Mouse (Mus musculus): ENCODE results near the gene Prodh2. TPM values are rescaled to one million over a fixed set of nuclear protein-coding genes. Genes with fewer than 3 reads are reported as not detected.

Prodh2 gene
- not detected in 2 replicates for polyA plus RNA-seq (2016; fragmentation: Nextera tagmentation; extraction: Ambion mirVana)

GRCm38 (mm10) chr7:30493401-30493931, at the start of gene Prodh2:
Prodh2 (plus strand) TSS chr7:30493622.
- H3K4me2 ChIP-seq (replicated peaks) = no peak within 1 kb of the TSS
- no peaks in the 10 kb centered on the region for H3K9me3 ChIP-seq
- H3K36me3 ChIP-seq = no peaks in the 10 kb centered on the region
- no peak within 1 kb of the TSS for H3K9ac ChIP-seq
- no peak for ATAC-seq (ENCODE audit: low FRiP score, low read depth)
- 40% methylated on average over 11 of the region's 11 CpGs for WGBS
- H3K27ac ChIP-seq = no peak within 1 kb of the TSS
- H3K4me1 ChIP-seq = no peaks in the 10 kb centered on the region
- H3K27me3 ChIP-seq (replicated peaks) = no peaks in the 10 kb centered on the region
- H3K4me3 ChIP-seq = no peak within 1 kb of the TSS

GRCm38 (mm10) chr7:30443696-30444095, 49.7 kb upstream of the Prodh2 start:
- peaks cover 24% of the 10 kb centered on the region for H3K4me1 ChIP-seq
- no peak for ATAC-seq (ENCODE audit: low FRiP score, low read depth)
- peak overlapping the region; percentile 84 for H3K4me2 ChIP-seq (replicated peaks)
- WGBS = 16% methylated on average over 9 of the region's 9 CpGs
- 0 out of 2 replicates have a peak, but pooled peaks cover 4% of the 10 kb centered on the region for H3K27me3 ChIP-seq (replicated peaks)
- H3K9ac ChIP-seq = no peak overlapping the region
- H3K9me3 ChIP-seq = no peaks in the 10 kb centered on the region
- H3K36me3 ChIP-seq = peaks cover 36% of the 10 kb centered on the region
- H3K27ac ChIP-seq = no peak overlapping the region
- peak overlapping the region; percentile 85 for H3K4me3 ChIP-seq

GRCm38 (mm10) chr7:30444154-30444970, 49.1 kb upstream of the Prodh2 start:
- peak; percentile 58 for ATAC-seq (ENCODE audit: low FRiP score, low read depth)
- peaks cover 24% of the 10 kb centered on the region for H3K4me1 ChIP-seq
- WGBS = under 1% methylated on average over 38 of the region's 38 CpGs
- peaks cover 30% of the 10 kb centered on the region for H3K36me3 ChIP-seq
- H3K27ac ChIP-seq = peak overlapping the region; percentile 87
- H3K27me3 ChIP-seq (replicated peaks) = 0 out of 2 replicates have a peak, but pooled peaks cover 4% of the 10 kb centered on the region
- no peaks in the 10 kb centered on the region for H3K9me3 ChIP-seq
- H3K4me2 ChIP-seq (replicated peaks) = peak overlapping the region; percentile 84
- peak overlapping the region; percentile 85 for H3K4me3 ChIP-seq
- H3K9ac ChIP-seq = peak overlapping the region; percentile 96

GRCm38 (mm10) chr7:30444971-30445751, 48.3 kb upstream of the Prodh2 start, which contains the start of gene Aplp1:
Aplp1 (minus strand) TSS chr7:30445535.
- under 1% methylated on average over 72 of the region's 72 CpGs for WGBS
- peak within 1 kb of the TSS; percentile 87 for H3K27ac ChIP-seq
- H3K36me3 ChIP-seq = peaks cover 22% of the 10 kb centered on the region
- H3K9me3 ChIP-seq = no peaks in the 10 kb centered on the region
- peak within 1 kb of the TSS; percentile 85 for H3K4me3 ChIP-seq
- H3K4me1 ChIP-seq = peaks cover 24% of the 10 kb centered on the region
- ATAC-seq (ENCODE audit: low FRiP score, low read depth) = peak; percentile 84
- 0 out of 2 replicates have a peak, but pooled peaks cover 4% of the 10 kb centered on the region for H3K27me3 ChIP-seq (replicated peaks)
- H3K9ac ChIP-seq = peak within 1 kb of the TSS; percentile 96
- peak within 1 kb of the TSS; percentile 84 for H3K4me2 ChIP-seq (replicated peaks)

- 83% methylated on average over 7 of the region's 7 CpGs for WGBS
- Histone ChIP-seq H3K4me1 (peaks cover 16% of the 10 kb centered on the region; the same call in 1 of the 2 replicates), H3K9me3 (no peaks in the 10 kb centered on the region), H3K9ac (no peak overlapping the region), H3K27me3 (replicated peaks) (peaks cover 27% of the 10 kb centered on the region), H3K4me2 (replicated peaks) (no peak overlapping the region), H3K4me3 (no peak overlapping the region), H3K36me3 (no peaks in the 10 kb centered on the region), H3K27ac (no peak overlapping the region)
- ATAC-seq (ENCODE audit: low FRiP score, low read depth) = no peak
Observed at GRCm38 (mm10) chr7:30450241-30450640, 43.2 kb upstream of the Prodh2 start.

- peaks cover 32% of the 10 kb centered on the region for H3K4me1 ChIP-seq
- WGBS = 16% methylated on average over 25 of the region's 25 CpGs
- no peak overlapping the region for H3K27ac ChIP-seq
- H3K4me3 ChIP-seq = no peak overlapping the region
- no peak for ATAC-seq (ENCODE audit: low FRiP score, low read depth)
- H3K9ac ChIP-seq = no peak overlapping the region
- H3K9me3 ChIP-seq = no peaks in the 10 kb centered on the region
- H3K27me3 ChIP-seq (replicated peaks) = peaks cover 58% of the 10 kb centered on the region
- H3K4me2 ChIP-seq (replicated peaks) = peak overlapping the region; percentile 31
- no peaks in the 10 kb centered on the region for H3K36me3 ChIP-seq
Observed at GRCm38 (mm10) chr7:30453327-30453726, 40.1 kb upstream of the Prodh2 start.

GRCm38 (mm10) chr7:30453766-30454165, 39.7 kb upstream of the Prodh2 start:
- Histone ChIP-seq H3K27me3 (replicated peaks) (peaks cover 63% of the 10 kb centered on the region), H3K4me3 (0 out of 2 replicates have a peak overlapping the region, but pooled peaks have one; percentile 2), H3K27ac (no peak overlapping the region), H3K9me3 (no peaks in the 10 kb centered on the region), H3K4me1 (peaks cover 36% of the 10 kb centered on the region), H3K36me3 (no peaks in the 10 kb centered on the region), H3K4me2 (replicated peaks) (peak overlapping the region; percentile 31), H3K9ac (no peak overlapping the region)
- no peak for ATAC-seq (ENCODE audit: low FRiP score, low read depth)
- 3% methylated on average over 25 of the region's 25 CpGs for WGBS

GRCm38 (mm10) chr7:30454259-30454658, 39.2 kb upstream of the Prodh2 start:
- H3K4me3 ChIP-seq = 0 out of 2 replicates have a peak overlapping the region, but pooled peaks have one; percentile 9
- 11% methylated on average over 6 of the region's 6 CpGs for WGBS
- H3K4me1 ChIP-seq = peaks cover 37% of the 10 kb centered on the region
- no peaks in the 10 kb centered on the region for H3K36me3 ChIP-seq
- H3K4me2 ChIP-seq (replicated peaks) = peak overlapping the region; percentile 31
- H3K9me3 ChIP-seq = no peaks in the 10 kb centered on the region
- ATAC-seq (ENCODE audit: low FRiP score, low read depth) = no peak
- H3K27me3 ChIP-seq (replicated peaks) = peaks cover 67% of the 10 kb centered on the region
- H3K27ac ChIP-seq = no peak overlapping the region
- no peak overlapping the region for H3K9ac ChIP-seq

- no peak overlapping the region for H3K9ac ChIP-seq
Observed at GRCm38 (mm10) chr7:30456487-30456886, 36.9 kb upstream of the Prodh2 start.

GRCm38 (mm10) chr7:30456911-30457628, 36.4 kb upstream of the Prodh2 start:
- peak overlapping the region; percentile 30 for H3K4me3 ChIP-seq
- H3K27ac ChIP-seq = no peak overlapping the region
- peaks cover 37% of the 10 kb centered on the region for H3K4me1 ChIP-seq
- WGBS = under 1% methylated on average over 31 of the region's 31 CpGs
- H3K9ac ChIP-seq = peak overlapping the region; percentile 22; the same call in 1 of the 2 replicates
- H3K27me3 ChIP-seq (replicated peaks) = peaks cover 92% of the 10 kb centered on the region
- H3K9me3 ChIP-seq = no peaks in the 10 kb centered on the region
- H3K4me2 ChIP-seq (replicated peaks) = peak overlapping the region; percentile 65
- no peaks in the 10 kb centered on the region for H3K36me3 ChIP-seq
- ATAC-seq (ENCODE audit: low FRiP score, low read depth) = peak; percentile 56

More at GRCm38 (mm10) chr7:30456487-30456886, 36.9 kb upstream of the Prodh2 start:
- Histone ChIP-seq H3K27ac (no peak overlapping the region), H3K4me1 (peaks cover 37% of the 10 kb centered on the region), H3K27me3 (replicated peaks) (peaks cover 89% of the 10 kb centered on the region), H3K9me3 (no peaks in the 10 kb centered on the region), H3K4me2 (replicated peaks) (peak overlapping the region; percentile 65), H3K36me3 (no peaks in the 10 kb centered on the region), H3K4me3 (peak overlapping the region; percentile 30)
- ATAC-seq (ENCODE audit: low FRiP score, low read depth) = no peak
- 1% methylated on average over 9 of the region's 9 CpGs for WGBS

- Histone ChIP-seq H3K9me3 (no peaks in the 10 kb centered on the region), H3K9ac (peak within 1 kb of the TSS; percentile 22; the same call in 1 of the 2 replicates), H3K4me1 (peaks cover 37% of the 10 kb centered on the region), H3K27ac (no peak within 1 kb of the TSS), H3K36me3 (no peaks in the 10 kb centered on the region), H3K4me3 (peak within 1 kb of the TSS; percentile 30), H3K27me3 (replicated peaks) (peaks cover 93% of the 10 kb centered on the region), H3K4me2 (replicated peaks) (peak within 1 kb of the TSS; percentile 65)
- WGBS = 2% methylated on average over 16 of the region's 16 CpGs
- ATAC-seq (ENCODE audit: low FRiP score, low read depth) = peak; percentile 93
Observed at GRCm38 (mm10) chr7:30457629-30458330, 35.6 kb upstream of the Prodh2 start, which contains the start of the genes Kirrel2 and Nphs1. Kirrel2 (minus strand) TSS chr7:30457690. Nphs1 (plus strand) TSS chr7:30458315.

Data from neural tube, embryonic 12.5 days (tissue).